Mouse (Mus musculus): ENCODE data around the gene Rtn1. TPM values are rescaled to one million over a fixed set of nuclear protein-coding genes. Genes with fewer than 3 reads are reported as not detected.

Rtn1 gene
- total and polyA plus RNA-seq, 2 experiments from 2014 or later = 2,696 to 3,970 TPM

GRCm38 (mm10) chr12:72179561-72179960 is 229.3 kb downstream of the Rtn1 start:
- DNase-seq (ENCODE audit: low spot score) = no peak
- no peaks in the 10 kb centered on the region for H3K9me3 ChIP-seq (ENCODE audit: low read length)
- 59% methylated on average over 4 of the region's 4 CpGs for WGBS
- no peak overlapping the region for H3K4me3 ChIP-seq (ENCODE audit: low read depth, low read length)
- H3K27me3 ChIP-seq (ENCODE audit: insufficient read depth, low read length) = no peaks in the 10 kb centered on the region
- H3K4me2 ChIP-seq (ENCODE audit: low read depth, low read length, poor library complexity, severe bottlenecking) = no peak overlapping the region
- H3K36me3 ChIP-seq (ENCODE audit: insufficient read depth, low read length) = no peaks in the 10 kb centered on the region
- no peak for TF ChIP-seq CTCF (IDR thresholded peaks at IDR 0.05)
- no peaks in the 10 kb centered on the region for H3K4me1 ChIP-seq (ENCODE audit: insufficient read depth, low read length)
- H3K9ac ChIP-seq (replicated peaks; ENCODE audit: low read length, poor library complexity, severe bottlenecking) = no peak overlapping the region
- H3K27ac ChIP-seq (ENCODE audit: low read depth, low read length) = no peak overlapping the region
- ATAC-seq (ENCODE audit: low FRiP score) = no peak

GRCm38 (mm10) chr12:72178322-72178721 is 230.5 kb downstream of the Rtn1 start:
- Histone ChIP-seq H3K9ac (replicated peaks; ENCODE audit: low read length, poor library complexity, severe bottlenecking) (no peak overlapping the region), H3K4me2 (ENCODE audit: low read depth, low read length, poor library complexity, severe bottlenecking) (no peak overlapping the region), H3K27ac (ENCODE audit: low read depth, low read length) (no peak overlapping the region), H3K9me3 (ENCODE audit: low read length) (no peaks in the 10 kb centered on the region), H3K4me1 (ENCODE audit: insufficient read depth, low read length) (no peaks in the 10 kb centered on the region), H3K4me3 (ENCODE audit: low read depth, low read length) (no peak overlapping the region), H3K27me3 (ENCODE audit: insufficient read depth, low read length) (no peaks in the 10 kb centered on the region), H3K36me3 (ENCODE audit: insufficient read depth, low read length) (no peaks in the 10 kb centered on the region)
- no peak for ATAC-seq (ENCODE audit: low FRiP score)
- peak; percentile 16 for DNase-seq (ENCODE audit: low spot score)
- no peak for TF ChIP-seq CTCF (IDR thresholded peaks at IDR 0.05)
- WGBS = 63% methylated on average over 3 of the region's 3 CpGs

Other genes with a start within 250 kb of the Rtn1 start
- not detected in 2 replicates for gene Ccdc175, start 224.0 kb downstream of the Rtn1 start, total RNA-seq (2014; rRNA removed)
- 0.06 and 0.07 TPM in 2 replicates for gene Ccdc175, start 224.0 kb downstream of the Rtn1 start, polyA plus RNA-seq (2015; fragmentation: Nextera tagmentation; extraction: Ambion mirVana)
- gene Lrrc9, start 32.8 kb upstream of the Rtn1 start, total RNA-seq (2014; rRNA removed) = 3.3 and 6.3 TPM in 2 replicates
- 3.1 and 3.2 TPM in 2 replicates for gene Lrrc9, start 32.8 kb upstream of the Rtn1 start, polyA plus RNA-seq (2015; fragmentation: Nextera tagmentation; extraction: Ambion mirVana)
- 21.3 and 30.3 TPM in 2 replicates for gene Pcnx4, start 127.3 kb upstream of the Rtn1 start, total RNA-seq (2014; rRNA removed)
- 22.7 and 22.9 TPM in 2 replicates for gene Pcnx4, start 127.3 kb upstream of the Rtn1 start, polyA plus RNA-seq (2015; fragmentation: Nextera tagmentation; extraction: Ambion mirVana)
- not detected in 2 replicates for gene Gm4756, start 240.6 kb upstream of the Rtn1 start, total RNA-seq (2014; rRNA removed)
- not detected in 2 replicates for gene Gm4756, start 240.6 kb upstream of the Rtn1 start, polyA plus RNA-seq (2015; fragmentation: Nextera tagmentation; extraction: Ambion mirVana)

All from midbrain, postnatal 0 days (tissue).